Mouse (Mus musculus) hindbrain, embryonic 13.5 days (tissue): ENCODE data around the gene Alas2. TPM values are rescaled to one million over a fixed set of nuclear protein-coding genes. Genes with fewer than 3 reads are reported as not detected.

Experiments
- ATAC-seq: fragments of 200-750 bp; cut with Nextera tagmentation; 2 replicates; pipeline ENCODE4 v1.8.0; 2017; ENCODE audit warnings: moderate TSS enrichment; ENCODE audit not compliant: low FRiP score
- H3K27ac ChIP-seq: fragments of 300-500 bp; sonication (generic); 2 replicates; pipeline ENCODE4 v1.5.1; 2015; ENCODE audit warnings: inconsistent platforms, mild to moderate bottlenecking, moderate library complexity
- H3K27me3 ChIP-seq: fragments of 300-500 bp; sonication (generic); 2 replicates; pipeline ENCODE4 v1.6.1; 2015; ENCODE audit warnings: mild to moderate bottlenecking, inconsistent platforms
- H3K36me3 ChIP-seq: fragments of 300-500 bp; sonication (generic); 2 replicates; pipeline ENCODE4 v1.6.1; 2015; ENCODE audit warnings: mild to moderate bottlenecking, inconsistent platforms
- H3K4me1 ChIP-seq: fragments of 300-500 bp; sonication (generic); replicated peaks from 2 replicates; pipeline ENCODE4 v1.6.1; 2015; ENCODE audit warnings: inconsistent platforms
- H3K4me2 ChIP-seq: fragments of 300-500 bp; sonication (generic); 2 replicates; pipeline ENCODE4 v1.6.1; 2015; ENCODE audit warnings: inconsistent platforms, mild to moderate bottlenecking, moderate library complexity
- H3K4me3 ChIP-seq: fragments of 300-500 bp; sonication (generic); 2 replicates; pipeline ENCODE4 v1.5.1; 2015; ENCODE audit warnings: mild to moderate bottlenecking, inconsistent platforms
- H3K9ac ChIP-seq: fragments of 300-500 bp; sonication (generic); 2 replicates; pipeline ENCODE4 v1.6.1; 2015; ENCODE audit warnings: mild to moderate bottlenecking, inconsistent platforms
- H3K9me3 ChIP-seq: fragments of 300-500 bp; sonication (generic); 2 replicates; pipeline ENCODE4 v1.6.1; 2016; ENCODE audit warnings: inconsistent platforms
- WGBS: fragments of 180-500 bp; shearing (Covaris S2); methylation state at CpG from one replicate; pipeline ENCODE4 v1.1.7; 2015; 5-methylcytosine and 5-hydroxymethylcytosine counted together
- polyA plus RNA-seq: library from polyadenylated mRNA; unstranded; fragments of >200 nt; fragmentation: Nextera tagmentation; extraction: Ambion mirVana; gene quantifications from 2 replicates; pipeline ENCODE4 v1.2.1, GENCODE M21; 2015

The Alas2 gene
- 24.6 and 27.5 TPM in 2 replicates for polyA plus RNA-seq

GRCm38 (mm10) chrX:150547239-150547638 lies at the start of gene Alas2:
Gene Alas2 (plus strand): TSS chrX:150547375.
- ATAC-seq: no peak
- no peaks in the 10 kb centered on the region for H3K9me3 ChIP-seq
- H3K4me2 ChIP-seq: no peak within 1 kb of the TSS
- no peak within 1 kb of the TSS for H3K27ac ChIP-seq
- H3K9ac ChIP-seq: no peak within 1 kb of the TSS
- WGBS: 59% methylated on average over 5 of the region's 5 CpGs
- H3K4me1 ChIP-seq: no peaks in the 10 kb centered on the region
- H3K27me3 ChIP-seq: 0 out of 2 replicates have a peak, but pooled peaks cover 3% of the 10 kb centered on the region
- H3K36me3 ChIP-seq: peaks cover 8% of the 10 kb centered on the region; the same call in 1 of the 2 replicates
- H3K4me3 ChIP-seq: no peak within 1 kb of the TSS

GRCm38 (mm10) chrX:150508696-150509095 lies 38.5 kb upstream of the Alas2 start:
- no peak overlapping the region for H3K9ac ChIP-seq
- H3K27me3 ChIP-seq: no peaks in the 10 kb centered on the region
- ATAC-seq: peak; percentile 85
- no peaks in the 10 kb centered on the region for H3K36me3 ChIP-seq
- H3K4me1 ChIP-seq: no peaks in the 10 kb centered on the region
- no peak overlapping the region for H3K4me2 ChIP-seq
- no peak overlapping the region for H3K4me3 ChIP-seq
- 0 out of 2 replicates have a peak overlapping the region, but pooled peaks have one; percentile 40 for H3K27ac ChIP-seq
- WGBS: 78% methylated on average over 6 of the region's 6 CpGs
- no peaks in the 10 kb centered on the region for H3K9me3 ChIP-seq

GRCm38 (mm10) chrX:150510631-150511030 lies 36.5 kb upstream of the Alas2 start:
- Histone ChIP-seq H3K36me3 (no peaks in the 10 kb centered on the region), H3K9ac (no peak overlapping the region), H3K4me2 (no peak overlapping the region), H3K9me3 (no peaks in the 10 kb centered on the region), H3K27me3 (no peaks in the 10 kb centered on the region), H3K4me3 (no peak overlapping the region), H3K4me1 (no peaks in the 10 kb centered on the region), H3K27ac (no peak overlapping the region)
- ATAC-seq: no peak
- 53% methylated on average over 4 of the region's 4 CpGs for WGBS

GRCm38 (mm10) chrX:150511274-150511673 lies 35.9 kb upstream of the Alas2 start:
- peak; percentile 46; the same call in 1 of the 2 replicates for ATAC-seq
- no peaks in the 10 kb centered on the region for H3K9me3 ChIP-seq
- peak overlapping the region; percentile 71; the same call in 1 of the 2 replicates for H3K27ac ChIP-seq
- H3K27me3 ChIP-seq: no peaks in the 10 kb centered on the region
- H3K4me2 ChIP-seq: no peak overlapping the region
- no peaks in the 10 kb centered on the region for H3K36me3 ChIP-seq
- no peak overlapping the region for H3K4me3 ChIP-seq
- 81% methylated on average over 6 of the region's 6 CpGs for WGBS
- H3K9ac ChIP-seq: no peak overlapping the region
- H3K4me1 ChIP-seq: no peaks in the 10 kb centered on the region

- no peak for ATAC-seq
- H3K27me3 ChIP-seq: no peaks in the 10 kb centered on the region
- WGBS: 79% methylated on average over 1 of the region's 1 CpGs
- no peaks in the 10 kb centered on the region for H3K36me3 ChIP-seq
- H3K4me3 ChIP-seq: no peak overlapping the region
- H3K4me2 ChIP-seq: no peak overlapping the region
- no peaks in the 10 kb centered on the region for H3K9me3 ChIP-seq
- no peak overlapping the region for H3K9ac ChIP-seq
- no peak overlapping the region for H3K27ac ChIP-seq
- H3K4me1 ChIP-seq: no peaks in the 10 kb centered on the region
Measured at GRCm38 (mm10) chrX:150514127-150514526, 33.0 kb upstream of the Alas2 start.

- no peaks in the 10 kb centered on the region for H3K4me1 ChIP-seq
- no peaks in the 10 kb centered on the region for H3K9me3 ChIP-seq
- H3K36me3 ChIP-seq: no peaks in the 10 kb centered on the region
Measured at GRCm38 (mm10) chrX:150516015-150516414, 31.2 kb upstream of the Alas2 start.

GRCm38 (mm10) chrX:150516477-150516876 lies 30.7 kb upstream of the Alas2 start:
- no peak for ATAC-seq
- H3K4me3 ChIP-seq: no peak overlapping the region
- H3K4me1 ChIP-seq: no peaks in the 10 kb centered on the region
- WGBS: 92% methylated on average over 1 of the region's 1 CpGs
- no peaks in the 10 kb centered on the region for H3K27me3 ChIP-seq
- no peaks in the 10 kb centered on the region for H3K9me3 ChIP-seq
- no peaks in the 10 kb centered on the region; the same call in 1 of the 2 replicates for H3K36me3 ChIP-seq
- no peak overlapping the region for H3K4me2 ChIP-seq
- no peak overlapping the region for H3K9ac ChIP-seq
- no peak overlapping the region for H3K27ac ChIP-seq

More at GRCm38 (mm10) chrX:150516015-150516414, 31.2 kb upstream of the Alas2 start:
- H3K4me2 ChIP-seq: no peak overlapping the region
- ATAC-seq: no peak
- H3K9ac ChIP-seq: no peak overlapping the region
- no peak overlapping the region for H3K4me3 ChIP-seq
- H3K27me3 ChIP-seq: no peaks in the 10 kb centered on the region
- H3K27ac ChIP-seq: no peak overlapping the region

GRCm38 (mm10) chrX:150540111-150540510 lies 7.1 kb upstream of the Alas2 start:
- Histone ChIP-seq H3K27ac (no peak overlapping the region), H3K27me3 (no peaks in the 10 kb centered on the region), H3K4me3 (no peak overlapping the region), H3K9ac (no peak overlapping the region), H3K4me1 (no peaks in the 10 kb centered on the region), H3K4me2 (no peak overlapping the region), H3K9me3 (no peaks in the 10 kb centered on the region), H3K36me3 (no peaks in the 10 kb centered on the region)
- 97% methylated on average over 2 of the region's 2 CpGs for WGBS
- no peak for ATAC-seq

GRCm38 (mm10) chrX:150541684-150542083 lies 5.5 kb upstream of the Alas2 start:
- no peak for ATAC-seq
- no peaks in the 10 kb centered on the region for H3K9me3 ChIP-seq
- H3K27me3 ChIP-seq: no peaks in the 10 kb centered on the region
- no peaks in the 10 kb centered on the region for H3K4me1 ChIP-seq
- H3K27ac ChIP-seq: no peak overlapping the region
- no peak overlapping the region for H3K4me3 ChIP-seq
- H3K9ac ChIP-seq: no peak overlapping the region
- H3K36me3 ChIP-seq: no peaks in the 10 kb centered on the region
- H3K4me2 ChIP-seq: no peak overlapping the region

GRCm38 (mm10) chrX:150549639-150550038 lies 2.5 kb downstream of the Alas2 start:
- no peak overlapping the region for H3K9ac ChIP-seq
- H3K36me3 ChIP-seq: peaks cover 12% of the 10 kb centered on the region
- ATAC-seq: no peak
- no peak overlapping the region for H3K27ac ChIP-seq
- no peak overlapping the region for H3K4me3 ChIP-seq
- WGBS: 83% methylated on average over 3 of the region's 3 CpGs
- no peaks in the 10 kb centered on the region for H3K4me1 ChIP-seq
- H3K27me3 ChIP-seq: peaks cover 6% of the 10 kb centered on the region; the same call in 1 of the 2 replicates
- H3K4me2 ChIP-seq: no peak overlapping the region
- H3K9me3 ChIP-seq: no peaks in the 10 kb centered on the region

- Histone ChIP-seq H3K4me3 (no peak overlapping the region), H3K4me1 (no peaks in the 10 kb centered on the region), H3K36me3 (peaks cover 12% of the 10 kb centered on the region), H3K9ac (no peak overlapping the region), H3K27me3 (peaks cover 8% of the 10 kb centered on the region; the same call in 1 of the 2 replicates), H3K27ac (no peak overlapping the region), H3K9me3 (no peaks in the 10 kb centered on the region), H3K4me2 (no peak overlapping the region)
- WGBS: 93% methylated on average over 2 of the region's 2 CpGs
- ATAC-seq: no peak
Measured at GRCm38 (mm10) chrX:150551986-150552385, 4.8 kb downstream of the Alas2 start.

GRCm38 (mm10) chrX:150554032-150554431 lies 6.9 kb downstream of the Alas2 start:
- no peak overlapping the region for H3K4me3 ChIP-seq
- peaks cover 8% of the 10 kb centered on the region; the same call in 1 of the 2 replicates for H3K27me3 ChIP-seq
- no peak for ATAC-seq
- no peaks in the 10 kb centered on the region for H3K4me1 ChIP-seq
- H3K36me3 ChIP-seq: peaks cover 12% of the 10 kb centered on the region
- H3K27ac ChIP-seq: no peak overlapping the region
- H3K9me3 ChIP-seq: no peaks in the 10 kb centered on the region
- 83% methylated on average over 3 of the region's 3 CpGs for WGBS
- H3K9ac ChIP-seq: no peak overlapping the region
- no peak overlapping the region for H3K4me2 ChIP-seq

GRCm38 (mm10) chrX:150564644-150565357 lies 17.6 kb downstream of the Alas2 start:
- no peak overlapping the region for H3K9ac ChIP-seq
- H3K4me2 ChIP-seq: no peak overlapping the region
- H3K4me1 ChIP-seq: no peaks in the 10 kb centered on the region
- peaks cover 3% of the 10 kb centered on the region; the same call in 1 of the 2 replicates for H3K36me3 ChIP-seq
- no peak overlapping the region for H3K27ac ChIP-seq
- no peaks in the 10 kb centered on the region for H3K9me3 ChIP-seq
- H3K4me3 ChIP-seq: no peak overlapping the region
- WGBS: 91% methylated on average over 12 of the region's 12 CpGs
- no peak for ATAC-seq
- peaks cover 9% of the 10 kb centered on the region for H3K27me3 ChIP-seq
